In the genomic region with DNA sequence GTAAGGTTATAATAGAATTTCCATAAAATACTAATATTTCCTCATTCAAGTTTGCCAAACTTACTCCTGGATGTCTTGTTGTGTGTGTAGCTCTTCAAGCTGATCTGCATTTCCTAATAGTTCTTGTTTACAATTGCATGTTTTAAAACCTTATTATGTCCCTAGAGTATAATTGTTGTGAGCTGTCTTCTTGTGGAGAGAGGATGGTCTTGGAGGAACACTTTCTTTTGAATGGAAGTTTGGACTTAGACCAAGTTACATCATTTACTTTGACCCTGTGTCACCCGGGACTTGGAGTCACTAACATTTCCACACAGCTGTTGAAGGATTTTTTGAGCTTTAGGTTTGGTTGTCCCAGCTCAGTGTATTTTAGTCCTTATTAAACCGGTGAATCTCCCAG, we compare ENCODE assay signal across 26 mouse cellular contexts. TPM values are rescaled to one million over a fixed set of nuclear protein-coding genes. Genes with fewer than 3 reads are reported as not detected.
"Had no signal": no experiment of that assay in that cellular context is flagged by ENCODE, and none has a peak within 500 bp of the region (broad histone marks: within the 10 kb centered on the region; RNA-seq: fewer than 3 reads in every experiment).

A gene (minus strand): TSS at position 101 of the 400 bp plus-strand sequence.
A gene (minus strand): TSS at position 191 of the 400 bp plus-strand sequence.

- DNase-seq: retina, postnatal 1 day; right cerebral cortex, adult 18-20 months; right cerebral cortex, postnatal 14 days; right cerebral cortex, postnatal 25 days; right cerebral cortex, postnatal 4 days; spleen, adult 18-20 months; thymus, adult 18-20 months; thymus, adult 2 months; thymus, postnatal 14 days; thymus, postnatal 25 days; thymus, postnatal 36 days; thymus, postnatal 4 days had no signal

RNA-seq across cellular contexts. Expression of the first gene that starts in this region (rescaled TPM):
- total RNA-seq: neutrophil, adult 5-6 weeks had no signal
- polyA plus RNA-seq: neural tube, embryonic 12.5 days; neural tube, embryonic 13.5 days; neural tube, embryonic 14.5 days; neural tube, embryonic 15.5 days; small intestine, adult 2 months; spleen, adult 2 months; stomach, embryonic 14.5 days; stomach, embryonic 15.5 days; stomach, embryonic 16.5 days; stomach, postnatal 0 days; testis, adult 2 months; thymus, adult 2 months; thymus, postnatal 0 days; urinary bladder, adult 2 months had no signal

RNA-seq across cellular contexts. Expression of the second gene that starts in this region (rescaled TPM):
- total RNA-seq: neutrophil, adult 5-6 weeks had no signal
- polyA plus RNA-seq: neural tube, embryonic 12.5 days; neural tube, embryonic 13.5 days; neural tube, embryonic 14.5 days; neural tube, embryonic 15.5 days; small intestine, adult 2 months; spleen, adult 2 months; stomach, embryonic 14.5 days; stomach, embryonic 15.5 days; stomach, embryonic 16.5 days; stomach, postnatal 0 days; testis, adult 2 months; thymus, adult 2 months; thymus, postnatal 0 days; urinary bladder, adult 2 months had no signal
